Mouse (Mus musculus) T-helper 17 cell (primary cell): ENCODE measurements around the gene Ntm.

ENCODE experiments used
- in situ Hi-C, 2 experiments: fragments of 300-600 bp; cut with MboI, MseI; formaldehyde crosslinking; loops; 1 replicate in 1 of 2; 2 replicates in 1 of 2; pipeline ENCODE4 v1.15.1; 2025; ENCODE audit warnings: high pct_unique_total_duplicates in 2 of 2

The Ntm gene

GRCm38 (mm10) chr9:29411408-29412180, 551.3 kb downstream of the Ntm start:
- in situ Hi-C loops, result loop anchor here in 1 of 2 experiments (10.0 kb wide), 1 partner anchor 1667 kb away; no protein-coding TSS in a partner anchor

- in situ Hi-C loops, result loop anchor here in 1 of 2 experiments (10.0 kb wide), 1 partner anchor 1666 kb away; no protein-coding TSS in a partner anchor
Observed at GRCm38 (mm10) chr9:29410728-29411407, 552.1 kb downstream of the Ntm start.

GRCm38 (mm10) chr9:29410284-29410683, 552.7 kb downstream of the Ntm start:
- in situ Hi-C loops, result loop anchor here in 1 of 2 experiments (10.0 kb wide), 1 partner anchor 1665 kb away; no protein-coding TSS in a partner anchor

- in situ Hi-C loops, result loop anchor here (5.0 kb wide), 2 partner anchors 1147 to 1162 kb away; no protein-coding TSS in a partner anchor
Observed at GRCm38 (mm10) chr9:29409216-29409907, 553.6 kb downstream of the Ntm start.

- in situ Hi-C loops, result loop anchor here (5.0 kb wide), 2 partner anchors 1146 to 1161 kb away; no protein-coding TSS in a partner anchor
Observed at GRCm38 (mm10) chr9:29407954-29408353, 555.0 kb downstream of the Ntm start.

GRCm38 (mm10) chr9:29406973-29407372, 556.0 kb downstream of the Ntm start:
- in situ Hi-C loops, result loop anchor here (5.0 kb wide), 2 partner anchors 1145 to 1160 kb away; no protein-coding TSS in a partner anchor

- in situ Hi-C loops, result loop anchor here (5.0 kb wide), 2 partner anchors 1144 to 1159 kb away; no protein-coding TSS in a partner anchor
Observed at GRCm38 (mm10) chr9:29406046-29406445, 556.9 kb downstream of the Ntm start.

GRCm38 (mm10) chr9:29400151-29400550, 562.8 kb downstream of the Ntm start:
- in situ Hi-C loops, result no loop called here

GRCm38 (mm10) chr9:29396101-29396500, 566.8 kb downstream of the Ntm start:
- in situ Hi-C loops, result no loop called here

GRCm38 (mm10) chr9:29393136-29393535, 569.8 kb downstream of the Ntm start:
- in situ Hi-C loops, result no loop called here

GRCm38 (mm10) chr9:29390796-29391517, 572.0 kb downstream of the Ntm start:
- in situ Hi-C loops, result no loop called here

- in situ Hi-C loops, result no loop called here
Observed at GRCm38 (mm10) chr9:29389224-29389623, 573.7 kb downstream of the Ntm start.

GRCm38 (mm10) chr9:29387136-29387535, 575.8 kb downstream of the Ntm start:
- in situ Hi-C loops, result no loop called here

- in situ Hi-C loops, result no loop called here
Observed at GRCm38 (mm10) chr9:29377172-29378002, 585.6 kb downstream of the Ntm start.

GRCm38 (mm10) chr9:29371341-29371740, 591.6 kb downstream of the Ntm start:
- in situ Hi-C loops, result no loop called here

- in situ Hi-C loops, result no loop called here
Observed at GRCm38 (mm10) chr9:29369621-29370020, 593.3 kb downstream of the Ntm start.

- in situ Hi-C loops, result no loop called here
Observed at GRCm38 (mm10) chr9:29368291-29368690, 594.6 kb downstream of the Ntm start.

GRCm38 (mm10) chr9:29357796-29358195, 605.1 kb downstream of the Ntm start:
- in situ Hi-C loops, result no loop called here

GRCm38 (mm10) chr9:29342303-29342702, 620.6 kb downstream of the Ntm start:
- in situ Hi-C loops, result no loop called here

GRCm38 (mm10) chr9:29341292-29341691, 621.6 kb downstream of the Ntm start:
- in situ Hi-C loops, result no loop called here
